Mouse (Mus musculus) forebrain, embryonic 15.5 days (tissue): Measurements from ENCODE around the gene Muc20. TPM values are rescaled to one million over a fixed set of nuclear protein-coding genes. Genes with fewer than 3 reads are reported as not detected.
A peak's percentile ranks its signal among the peaks of the same experiment; 100 is the strongest.

Source experiments
- ATAC-seq: fragments of 200-750 bp; cut with Nextera tagmentation; replicated peaks from 2 replicates; pipeline ENCODE4 v1.8.0; 2017; ENCODE audit warnings: mild to moderate bottlenecking, moderate TSS enrichment, moderate library complexity
- H3K27ac ChIP-seq: fragments of 300-500 bp; sonication (generic); replicated peaks from 2 replicates; pipeline ENCODE4 v1.5.1; 2015; ENCODE audit warnings: mild to moderate bottlenecking, inconsistent platforms
- H3K27me3 ChIP-seq: fragments of 300-500 bp; sonication (generic); 2 replicates; pipeline ENCODE4 v1.6.1; 2015; ENCODE audit warnings: inconsistent platforms
- H3K36me3 ChIP-seq: fragments of 300-500 bp; sonication (generic); 2 replicates; pipeline ENCODE4 v1.6.1; 2015; ENCODE audit warnings: mild to moderate bottlenecking, inconsistent platforms
- H3K4me1 ChIP-seq: fragments of 300-500 bp; sonication (generic); 2 replicates; pipeline ENCODE4 v1.6.1; 2015; ENCODE audit warnings: inconsistent platforms
- H3K4me2 ChIP-seq: fragments of 300-500 bp; sonication (generic); replicated peaks from 2 replicates; pipeline ENCODE4 v1.6.1; 2015; ENCODE audit warnings: mild to moderate bottlenecking, inconsistent platforms
- H3K4me3 ChIP-seq: fragments of 300-500 bp; sonication (generic); 2 replicates; pipeline ENCODE4 v1.5.1; 2015; ENCODE audit warnings: mild to moderate bottlenecking, inconsistent platforms
- H3K9ac ChIP-seq: fragments of 300-500 bp; sonication (generic); replicated peaks from 2 replicates; pipeline ENCODE4 v1.6.1; 2015; ENCODE audit warnings: mild to moderate bottlenecking, inconsistent platforms
- H3K9me3 ChIP-seq: fragments of 300-500 bp; sonication (generic); 2 replicates; pipeline ENCODE4 v1.6.1; 2016; ENCODE audit warnings: inconsistent platforms
- WGBS: fragments of 180-500 bp; shearing (Covaris S2); methylation state at CpG from one replicate; pipeline ENCODE4 v1.1.7; 2015; ENCODE audit warnings: mixed read lengths; 5-methylcytosine and 5-hydroxymethylcytosine counted together
- polyA plus RNA-seq: library from polyadenylated mRNA; unstranded; fragments of >200 nt; fragmentation: Nextera tagmentation; extraction: Ambion mirVana; gene quantifications from 2 replicates; pipeline ENCODE4 v1.2.1, GENCODE M21; 2015

Gene Muc20
- polyA plus RNA-seq, 1 experiment from 2014 or later, result not detected

- no peaks in the 10 kb centered on the region for H3K9me3 ChIP-seq
- 65% methylated on average over 13 of the region's 13 CpGs for WGBS
- no peak overlapping the region for H3K27ac ChIP-seq
- no peak for ATAC-seq
- no peaks in the 10 kb centered on the region for H3K36me3 ChIP-seq
- no peak overlapping the region for H3K4me2 ChIP-seq
- peaks cover 6% of the 10 kb centered on the region for H3K4me1 ChIP-seq
- no peaks in the 10 kb centered on the region for H3K27me3 ChIP-seq
- H3K9ac ChIP-seq, result no peak overlapping the region
- H3K4me3 ChIP-seq, result no peak overlapping the region
These were observed 12.4 kb downstream of the Muc20 start for GRCm38 (mm10) chr16:32784840-32785239.

GRCm38 (mm10) chr16:32783324-32784062, 13.7 kb downstream of the Muc20 start:
- Histone ChIP-seq H3K4me2 (no peak overlapping the region), H3K36me3 (no peaks in the 10 kb centered on the region), H3K27me3 (no peaks in the 10 kb centered on the region), H3K9ac (no peak overlapping the region), H3K4me3 (no peak overlapping the region), H3K9me3 (no peaks in the 10 kb centered on the region), H3K27ac (peak overlapping the region; percentile 42; the same call in 1 of the 2 replicates), H3K4me1 (peaks cover 6% of the 10 kb centered on the region)
- 33% methylated on average over 5 of the region's 5 CpGs for WGBS
- ATAC-seq, result peak; percentile 53; the same call in 1 of the 2 replicates

DNA sequence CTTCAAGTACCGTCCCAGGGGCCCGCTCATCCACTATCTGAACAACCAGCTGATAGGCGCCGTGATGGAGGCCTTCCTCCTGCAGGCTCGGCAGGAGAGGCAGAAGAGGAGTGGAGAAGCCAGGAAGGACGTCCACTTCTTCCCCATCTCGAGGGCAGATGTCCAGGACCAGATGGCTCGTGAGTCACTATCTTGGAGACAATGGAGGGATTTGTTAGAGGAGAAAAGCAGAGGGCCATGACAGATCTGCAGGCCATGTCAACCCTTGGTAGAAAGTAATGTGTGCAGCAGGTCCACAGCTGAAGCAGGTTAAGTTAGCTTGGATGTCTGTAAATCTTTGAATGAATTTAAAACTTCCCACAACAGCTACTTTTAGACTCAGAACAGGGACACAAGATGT, 18.3 kb downstream of the Muc20 start:
- no peak overlapping the region for H3K4me3 ChIP-seq
- no peaks in the 10 kb centered on the region for H3K36me3 ChIP-seq
- no peaks in the 10 kb centered on the region for H3K27me3 ChIP-seq
- no peak for ATAC-seq
- peaks cover 6% of the 10 kb centered on the region; the same call in 1 of the 2 replicates for H3K4me1 ChIP-seq
- 68% methylated on average over 8 of the region's 8 CpGs for WGBS
- H3K9ac ChIP-seq, result no peak overlapping the region
- H3K9me3 ChIP-seq, result no peaks in the 10 kb centered on the region
- H3K27ac ChIP-seq, result no peak overlapping the region
- H3K4me2 ChIP-seq, result no peak overlapping the region

DNA sequence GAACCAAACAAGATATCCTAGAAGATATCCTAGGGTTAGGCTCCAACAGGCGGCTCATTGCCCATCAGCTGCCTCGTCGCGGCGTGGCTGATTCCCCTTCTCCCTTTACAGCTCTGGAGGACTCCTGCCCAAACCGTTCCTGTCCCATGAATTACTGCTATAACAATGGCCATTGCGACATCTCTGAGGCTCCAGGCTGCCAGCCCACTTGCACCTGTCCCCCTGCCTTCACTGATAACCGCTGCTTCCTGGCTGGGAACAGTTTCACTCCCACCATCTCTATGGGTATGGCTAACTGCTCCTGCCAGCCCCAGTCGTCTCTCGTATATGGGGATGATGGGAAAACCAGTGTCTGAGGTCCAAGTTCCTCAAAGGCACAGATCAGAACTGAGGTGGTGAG, 20.6 kb downstream of the Muc20 start:
- Histone ChIP-seq H3K4me1 (no peaks in the 10 kb centered on the region), H3K27me3 (no peaks in the 10 kb centered on the region), H3K9me3 (no peaks in the 10 kb centered on the region), H3K4me2 (no peak overlapping the region), H3K9ac (no peak overlapping the region), H3K27ac (no peak overlapping the region), H3K36me3 (no peaks in the 10 kb centered on the region), H3K4me3 (no peak overlapping the region)
- 84% methylated on average over 10 of the region's 10 CpGs for WGBS
- no peak for ATAC-seq

- H3K9me3 ChIP-seq, result no peaks in the 10 kb centered on the region
- H3K27ac ChIP-seq, result no peak overlapping the region
- H3K4me2 ChIP-seq, result no peak overlapping the region
- 94% methylated on average over 7 of the region's 7 CpGs for WGBS
- ATAC-seq, result no peak
- H3K36me3 ChIP-seq, result no peaks in the 10 kb centered on the region
- H3K4me3 ChIP-seq, result no peak overlapping the region
- no peaks in the 10 kb centered on the region for H3K27me3 ChIP-seq
- no peak overlapping the region for H3K9ac ChIP-seq
- H3K4me1 ChIP-seq, result no peaks in the 10 kb centered on the region
These were observed 30.3 kb downstream of the Muc20 start for GRCm38 (mm10) chr16:32766904-32767303.

DNA sequence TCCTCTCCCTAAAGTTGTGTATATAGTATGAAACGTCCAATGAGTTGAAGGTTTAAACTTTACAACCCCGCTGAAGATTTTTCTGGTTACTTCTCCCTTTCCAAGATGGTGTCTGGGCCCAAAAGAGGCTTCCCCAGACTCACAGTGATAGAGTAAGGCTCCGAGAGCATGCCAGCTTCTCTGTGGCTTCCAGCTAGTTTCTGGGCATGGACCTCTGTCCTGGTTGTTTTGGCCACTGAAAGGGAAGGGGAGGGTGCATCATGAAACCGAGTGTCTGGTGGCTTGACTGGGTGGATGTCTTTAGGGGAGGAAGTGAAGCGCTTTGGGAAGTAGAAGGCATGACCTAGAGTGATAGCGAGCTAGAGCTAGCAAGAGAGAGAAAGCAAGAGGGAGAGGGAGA, 32.3 kb downstream of the Muc20 start:
- H3K27me3 ChIP-seq, result no peaks in the 10 kb centered on the region

DNA sequence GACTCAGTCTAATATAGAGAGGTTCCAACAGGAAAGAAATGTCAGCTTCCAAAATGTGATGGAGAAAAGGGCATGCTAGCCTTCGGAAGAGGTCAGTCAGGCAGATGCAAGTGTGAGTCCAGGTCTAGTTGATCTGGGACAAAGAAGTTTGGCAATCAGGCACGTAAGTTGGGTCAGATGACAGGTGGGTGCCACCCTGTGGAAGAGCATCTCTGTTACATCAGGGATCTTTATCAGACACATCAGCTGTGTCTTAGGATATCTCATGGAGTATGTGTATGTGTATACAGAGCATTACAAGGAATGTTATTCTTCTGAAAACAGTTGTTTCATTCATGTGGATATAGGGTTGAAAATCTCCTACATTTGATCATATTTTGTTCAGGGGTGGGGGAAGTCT, 32.7 kb downstream of the Muc20 start:
- Histone ChIP-seq H3K9ac (no peak overlapping the region), H3K27me3 (no peaks in the 10 kb centered on the region), H3K36me3 (no peaks in the 10 kb centered on the region), H3K9me3 (no peaks in the 10 kb centered on the region), H3K4me1 (no peaks in the 10 kb centered on the region), H3K27ac (no peak overlapping the region), H3K4me2 (no peak overlapping the region), H3K4me3 (no peak overlapping the region)
- ATAC-seq, result no peak
- WGBS, result 87% methylated on average over 2 of the region's 2 CpGs

More for the DNA sequence above, 32.3 kb downstream of the Muc20 start:
- Histone ChIP-seq H3K36me3 (no peaks in the 10 kb centered on the region), H3K4me2 (no peak overlapping the region), H3K4me1 (no peaks in the 10 kb centered on the region), H3K9ac (no peak overlapping the region), H3K9me3 (no peaks in the 10 kb centered on the region), H3K27ac (no peak overlapping the region), H3K4me3 (no peak overlapping the region)
- 77% methylated on average over 6 of the region's 6 CpGs for WGBS
- no peak for ATAC-seq

GRCm38 (mm10) chr16:32750242-32751127, 46.8 kb downstream of the Muc20 start:
- no peak overlapping the region for H3K27ac ChIP-seq
- no peak overlapping the region for H3K4me3 ChIP-seq
- no peaks in the 10 kb centered on the region for H3K27me3 ChIP-seq
- H3K36me3 ChIP-seq, result no peaks in the 10 kb centered on the region
- no peak overlapping the region for H3K9ac ChIP-seq
- no peak overlapping the region for H3K4me2 ChIP-seq
- ATAC-seq, result no peak
- H3K9me3 ChIP-seq, result no peaks in the 10 kb centered on the region
- WGBS, result 86% methylated on average over 5 of the region's 5 CpGs
- H3K4me1 ChIP-seq, result no peaks in the 10 kb centered on the region

GRCm38 (mm10) chr16:32745852-32746251, 51.4 kb downstream of the Muc20 start:
- H3K27ac ChIP-seq, result no peak overlapping the region
- 82% methylated on average over 6 of the region's 6 CpGs for WGBS

GRCm38 (mm10) chr16:32742712-32743111, 54.5 kb downstream of the Muc20 start:
- no peaks in the 10 kb centered on the region for H3K36me3 ChIP-seq
- H3K4me1 ChIP-seq, result no peaks in the 10 kb centered on the region
- no peaks in the 10 kb centered on the region for H3K9me3 ChIP-seq
- H3K9ac ChIP-seq, result no peak overlapping the region
- 92% methylated on average over 2 of the region's 2 CpGs for WGBS
- no peak overlapping the region for H3K4me2 ChIP-seq
- ATAC-seq, result no peak
- H3K27ac ChIP-seq, result no peak overlapping the region
- H3K27me3 ChIP-seq, result no peaks in the 10 kb centered on the region
- no peak overlapping the region for H3K4me3 ChIP-seq

More at GRCm38 (mm10) chr16:32745852-32746251, 51.4 kb downstream of the Muc20 start:
- Histone ChIP-seq H3K4me1 (no peaks in the 10 kb centered on the region), H3K36me3 (no peaks in the 10 kb centered on the region), H3K4me3 (no peak overlapping the region), H3K4me2 (no peak overlapping the region), H3K27me3 (no peaks in the 10 kb centered on the region), H3K9ac (no peak overlapping the region), H3K9me3 (no peaks in the 10 kb centered on the region)
- no peak for ATAC-seq

DNA sequence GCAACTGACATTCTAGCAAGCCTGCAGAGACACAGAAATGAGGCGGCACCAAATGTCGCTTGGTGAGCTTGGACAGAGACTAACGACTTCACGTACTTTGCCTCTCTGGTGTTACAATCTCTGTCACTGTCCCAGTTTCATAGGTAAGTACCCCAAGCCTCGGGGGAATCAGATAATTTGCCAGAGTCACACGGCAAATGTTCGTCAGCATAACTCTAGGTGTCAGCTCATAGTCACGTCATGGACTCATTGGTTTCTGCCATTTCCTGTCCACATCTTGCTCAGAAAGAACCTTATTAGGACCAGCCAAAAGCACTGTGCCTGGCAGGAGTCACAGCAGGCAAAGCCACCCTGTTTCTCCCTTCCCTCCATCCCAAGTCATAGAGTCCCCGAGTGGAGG, 55.9 kb downstream of the Muc20 start:
- no peaks in the 10 kb centered on the region for H3K36me3 ChIP-seq
- no peak for ATAC-seq
- H3K9me3 ChIP-seq, result no peaks in the 10 kb centered on the region
- H3K27me3 ChIP-seq, result no peaks in the 10 kb centered on the region
- H3K27ac ChIP-seq, result no peak overlapping the region
- no peak overlapping the region for H3K4me2 ChIP-seq
- no peak overlapping the region for H3K9ac ChIP-seq
- no peaks in the 10 kb centered on the region for H3K4me1 ChIP-seq
- 85% methylated on average over 9 of the region's 9 CpGs for WGBS
- H3K4me3 ChIP-seq, result no peak overlapping the region

DNA sequence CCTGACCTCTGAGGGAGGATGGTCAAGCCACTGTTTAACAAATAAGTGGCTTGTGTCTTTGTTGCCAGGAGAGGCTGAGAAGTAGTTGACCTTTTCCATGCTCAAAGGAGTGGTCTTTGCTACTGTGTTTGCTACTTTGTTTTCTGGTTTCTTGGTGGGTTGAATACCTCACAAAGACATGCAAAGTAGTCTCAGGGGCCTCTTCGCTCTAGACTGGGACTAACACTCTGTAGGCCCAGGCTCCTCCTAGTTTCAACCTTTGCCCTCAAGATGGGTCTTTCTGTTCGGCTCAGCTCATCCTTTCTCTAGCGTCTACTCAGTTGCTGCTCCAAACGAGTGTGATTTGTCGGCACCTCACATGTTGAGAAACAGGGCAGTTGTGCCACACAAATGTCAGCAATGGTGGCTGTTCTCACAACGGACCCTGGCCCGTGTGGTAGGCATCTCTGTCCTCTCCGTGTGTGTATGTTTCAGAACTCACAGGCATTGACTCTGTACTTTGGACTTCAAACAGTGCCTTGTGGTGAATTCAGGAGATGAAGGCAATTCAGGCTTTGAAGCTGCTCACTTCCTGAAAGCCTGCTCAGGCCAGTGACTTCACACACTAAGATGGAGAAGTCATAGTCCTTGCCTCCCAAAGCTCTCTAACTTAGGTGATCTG, 57.1 kb downstream of the Muc20 start:
- no peaks in the 10 kb centered on the region for H3K36me3 ChIP-seq
- no peak overlapping the region for H3K4me2 ChIP-seq
- H3K4me3 ChIP-seq, result no peak overlapping the region
- no peak overlapping the region for H3K27ac ChIP-seq
- no peaks in the 10 kb centered on the region for H3K4me1 ChIP-seq
- no peak for ATAC-seq
- no peaks in the 10 kb centered on the region for H3K27me3 ChIP-seq
- H3K9me3 ChIP-seq, result no peaks in the 10 kb centered on the region
- 81% methylated on average over 8 of the region's 8 CpGs for WGBS
- no peak overlapping the region for H3K9ac ChIP-seq
